Mouse (Mus musculus): ENCODE results near the gene Pbx1. TPM values are rescaled to one million over a fixed set of nuclear protein-coding genes. Genes with fewer than 3 reads are reported as not detected.

Gene Pbx1
- polyA plus RNA-seq, 1 experiment from 2014 or later: 23.2 TPM

DNA sequence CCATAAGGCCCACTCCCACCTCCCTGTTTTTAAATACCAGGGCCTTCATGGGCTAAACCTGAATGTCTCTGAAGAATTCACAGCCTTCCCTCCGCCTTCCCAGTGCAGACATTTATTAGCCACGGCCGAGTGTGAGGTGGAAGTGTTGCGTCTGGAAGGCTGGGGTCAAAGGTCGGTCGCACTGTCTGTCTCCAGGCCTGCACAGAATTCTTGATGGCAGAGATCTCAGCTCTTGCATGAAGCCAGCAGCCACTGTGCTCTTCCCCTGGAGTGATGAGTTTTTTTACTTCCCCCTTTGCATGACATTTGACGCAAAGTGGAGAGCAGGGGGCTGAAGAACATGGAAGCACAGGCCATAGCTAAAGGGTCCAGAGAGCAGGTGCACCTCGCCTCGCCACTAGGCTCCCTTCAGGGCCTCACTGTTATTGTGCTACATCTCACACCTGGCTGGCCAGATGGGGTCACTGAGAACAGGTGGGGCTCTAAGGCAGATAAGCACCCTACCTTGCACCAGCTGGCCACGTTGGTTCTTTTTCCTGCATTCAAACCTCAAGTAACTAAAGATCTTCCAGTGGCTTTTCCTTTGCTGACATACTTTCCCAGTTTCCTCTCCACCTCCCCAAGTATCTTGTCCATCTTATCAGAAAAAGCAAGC is 143.1 kb downstream of the Pbx1 start:
- H3K4me2 ChIP-seq (replicated peaks; ENCODE audit: low read depth): no peak overlapping the region
- DNase-seq (ENCODE audit: low spot score) (peak; percentile 64), ATAC-seq (ENCODE audit: low FRiP score, low TSS enrichment) (peak; percentile 70; the same call in 1 of the 2 replicates)
- H3K4me3 ChIP-seq (ENCODE audit: low read depth, low read length): no peak overlapping the region
- no peak overlapping the region for H3K9ac ChIP-seq (ENCODE audit: low read length)
- no peaks in the 10 kb centered on the region for H3K9me3 ChIP-seq (ENCODE audit: control insufficient read depth, low read length)
- 48% methylated on average over 10 of the region's 10 CpGs for WGBS
- TF ChIP-seq EP300 (optimal IDR thresholded peaks at IDR 0.05) (no peak), CTCF (IDR thresholded peaks at IDR 0.05; ENCODE audit: low read depth) (no peak)
- no peaks in the 10 kb centered on the region for H3K27me3 ChIP-seq (ENCODE audit: control insufficient read depth, insufficient read depth, low read length)
- H3K27ac ChIP-seq (replicated peaks): 0 out of 2 replicates have a peak overlapping the region, but pooled peaks have one; percentile 2
- no peaks in the 10 kb centered on the region for H3K36me3 ChIP-seq (ENCODE audit: control insufficient read depth, insufficient read depth, low read length)
- H3K4me1 ChIP-seq (replicated peaks; ENCODE audit: control insufficient read depth, insufficient read depth): peaks cover 3% of the 10 kb centered on the region; the same call in 1 of the 2 replicates

DNA sequence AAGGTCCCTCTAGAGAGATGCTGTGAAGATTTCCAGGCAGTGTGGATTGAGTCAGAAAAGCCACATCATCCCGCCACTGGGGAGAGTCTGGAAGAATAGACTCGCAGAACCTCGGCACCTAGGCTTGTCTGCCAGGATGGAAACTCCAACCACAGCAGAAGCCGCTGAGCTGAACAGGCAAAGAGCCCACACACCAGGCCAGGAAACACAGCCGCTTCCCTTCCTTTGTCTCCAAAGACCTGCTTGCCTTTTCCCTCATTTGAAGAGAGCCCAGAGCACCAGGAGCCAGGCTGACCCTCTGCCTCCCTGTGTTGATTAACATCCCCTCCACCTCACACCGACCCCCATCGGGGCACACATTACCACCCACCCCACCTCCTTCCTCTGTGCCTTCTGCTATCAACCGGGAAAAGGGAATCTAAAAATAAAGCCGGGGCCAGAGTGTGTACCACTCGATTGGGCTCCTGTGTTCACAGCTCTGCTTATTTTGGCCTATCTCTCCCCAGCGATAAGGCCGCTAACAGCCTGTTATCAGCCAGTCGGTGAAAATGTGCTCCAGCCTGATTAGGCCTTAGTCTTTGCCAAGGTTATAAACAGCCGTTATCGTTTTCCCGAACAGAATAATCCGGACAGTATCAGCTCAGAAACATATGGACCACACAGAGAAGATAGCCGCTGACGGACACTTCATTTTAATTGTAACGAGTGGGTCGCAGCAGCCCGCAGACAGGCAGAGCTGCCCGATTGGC is 144.1 kb downstream of the Pbx1 start:
- Histone ChIP-seq H3K9ac (ENCODE audit: low read length) (no peak overlapping the region), H3K9me3 (ENCODE audit: control insufficient read depth, low read length) (no peaks in the 10 kb centered on the region), H3K27me3 (ENCODE audit: control insufficient read depth, insufficient read depth, low read length) (no peaks in the 10 kb centered on the region), H3K27ac (replicated peaks) (peak overlapping the region; percentile 65), H3K4me1 (replicated peaks; ENCODE audit: control insufficient read depth, insufficient read depth) (peaks cover 3% of the 10 kb centered on the region; the same call in 1 of the 2 replicates), H3K36me3 (ENCODE audit: control insufficient read depth, insufficient read depth, low read length) (no peaks in the 10 kb centered on the region), H3K4me3 (ENCODE audit: low read depth, low read length) (no peak overlapping the region), H3K4me2 (replicated peaks; ENCODE audit: low read depth) (peak overlapping the region; percentile 20; the same call in 1 of the 2 replicates)
- ATAC-seq (ENCODE audit: low FRiP score, low TSS enrichment) (peak; percentile 63; the same call in 1 of the 2 replicates), DNase-seq (ENCODE audit: low spot score) (no peak)
- no peak for TF ChIP-seq CTCF (IDR thresholded peaks at IDR 0.05; ENCODE audit: low read depth)
- no peak for TF ChIP-seq EP300 (optimal IDR thresholded peaks at IDR 0.05)
- 31% methylated on average over 23 of the region's 23 CpGs for WGBS

DNA sequence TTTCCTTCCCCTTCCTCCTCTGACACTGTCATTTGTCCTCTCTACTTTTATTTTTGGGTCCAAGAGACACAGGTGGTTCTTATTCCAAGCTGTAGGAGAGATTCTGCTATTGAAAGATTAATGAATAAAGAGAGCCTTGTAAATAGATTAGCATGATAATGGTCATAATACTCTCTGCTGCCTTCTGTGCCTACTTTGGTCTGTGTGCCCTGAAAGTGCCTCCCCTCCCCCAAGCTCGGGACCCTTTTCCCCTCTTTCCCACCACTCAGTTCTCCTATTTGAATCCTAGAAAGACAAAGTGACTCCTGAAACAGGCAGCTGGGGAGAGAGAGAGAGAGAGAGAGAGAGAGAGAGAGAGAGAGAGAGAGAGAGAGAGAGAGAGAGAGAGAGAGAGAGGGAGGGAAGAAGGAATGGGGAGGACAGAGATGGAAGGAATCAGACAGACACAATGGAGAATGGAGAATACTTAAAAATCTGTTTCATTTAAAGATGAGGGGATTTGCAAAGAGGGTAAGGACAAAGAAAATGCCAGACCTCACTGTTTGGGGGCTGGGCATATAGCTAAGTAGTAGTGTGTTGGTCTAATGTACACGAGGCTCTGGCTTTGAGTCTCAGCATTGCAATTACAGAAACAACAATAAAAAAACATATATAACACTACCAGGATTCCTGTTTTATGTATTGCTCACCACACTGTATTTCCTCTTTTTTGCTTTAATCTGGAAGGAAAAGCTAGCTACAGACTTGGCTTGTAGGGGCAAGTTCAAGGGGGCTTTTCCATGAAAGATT is 145.0 kb downstream of the Pbx1 start:
- H3K4me2 ChIP-seq (replicated peaks; ENCODE audit: low read depth): no peak overlapping the region
- H3K27me3 ChIP-seq (ENCODE audit: control insufficient read depth, insufficient read depth, low read length): no peaks in the 10 kb centered on the region
- no peak overlapping the region for H3K9ac ChIP-seq (ENCODE audit: low read length)
- no peak for TF ChIP-seq CTCF (IDR thresholded peaks at IDR 0.05; ENCODE audit: low read depth)
- TF ChIP-seq EP300 (optimal IDR thresholded peaks at IDR 0.05): no peak
- peaks cover 3% of the 10 kb centered on the region; the same call in 1 of the 2 replicates for H3K4me1 ChIP-seq (replicated peaks; ENCODE audit: control insufficient read depth, insufficient read depth)
- no peak overlapping the region for H3K4me3 ChIP-seq (ENCODE audit: low read depth, low read length)
- no peaks in the 10 kb centered on the region for H3K36me3 ChIP-seq (ENCODE audit: control insufficient read depth, insufficient read depth, low read length)
- ATAC-seq (ENCODE audit: low FRiP score, low TSS enrichment) (no peak), DNase-seq (ENCODE audit: low spot score) (no peak)
- H3K9me3 ChIP-seq (ENCODE audit: control insufficient read depth, low read length): no peaks in the 10 kb centered on the region
- H3K27ac ChIP-seq (replicated peaks): no peak overlapping the region; the same call in 1 of the 2 replicates
- WGBS: 53% methylated on average over 2 of the region's 2 CpGs

DNA sequence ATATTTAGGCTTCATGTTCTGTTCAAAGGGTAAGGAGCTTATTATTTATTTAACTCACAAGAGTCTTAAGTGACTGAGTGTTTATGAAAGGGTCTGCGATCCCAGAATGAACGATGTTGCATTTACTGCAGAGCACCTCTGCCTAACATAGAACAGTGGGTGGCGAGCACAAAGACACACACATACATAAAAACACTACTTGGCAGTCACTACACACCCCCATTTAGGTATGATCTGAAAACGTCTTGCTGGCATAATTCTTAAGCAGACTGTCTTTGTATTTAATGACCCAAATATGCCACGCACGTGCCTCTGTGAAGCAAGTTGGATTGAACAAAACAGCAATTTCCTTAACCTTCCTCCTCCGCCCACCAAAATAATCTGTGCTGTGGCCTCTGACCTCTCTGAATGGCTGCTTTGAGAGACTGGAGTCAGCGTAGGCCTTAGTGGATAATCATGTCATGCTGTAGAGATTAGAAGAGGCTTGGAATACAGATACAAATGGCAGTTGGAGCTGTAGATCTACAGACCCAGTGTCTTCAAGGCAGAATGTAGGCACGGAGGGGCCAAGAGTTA is 147.4 kb downstream of the Pbx1 start:
- WGBS: 31% methylated on average over 9 of the region's 9 CpGs
- peak overlapping the region; percentile 18; the same call in 1 of the 2 replicates for H3K27ac ChIP-seq (replicated peaks)
- no peak for ATAC-seq (ENCODE audit: low FRiP score, low TSS enrichment)

DNA sequence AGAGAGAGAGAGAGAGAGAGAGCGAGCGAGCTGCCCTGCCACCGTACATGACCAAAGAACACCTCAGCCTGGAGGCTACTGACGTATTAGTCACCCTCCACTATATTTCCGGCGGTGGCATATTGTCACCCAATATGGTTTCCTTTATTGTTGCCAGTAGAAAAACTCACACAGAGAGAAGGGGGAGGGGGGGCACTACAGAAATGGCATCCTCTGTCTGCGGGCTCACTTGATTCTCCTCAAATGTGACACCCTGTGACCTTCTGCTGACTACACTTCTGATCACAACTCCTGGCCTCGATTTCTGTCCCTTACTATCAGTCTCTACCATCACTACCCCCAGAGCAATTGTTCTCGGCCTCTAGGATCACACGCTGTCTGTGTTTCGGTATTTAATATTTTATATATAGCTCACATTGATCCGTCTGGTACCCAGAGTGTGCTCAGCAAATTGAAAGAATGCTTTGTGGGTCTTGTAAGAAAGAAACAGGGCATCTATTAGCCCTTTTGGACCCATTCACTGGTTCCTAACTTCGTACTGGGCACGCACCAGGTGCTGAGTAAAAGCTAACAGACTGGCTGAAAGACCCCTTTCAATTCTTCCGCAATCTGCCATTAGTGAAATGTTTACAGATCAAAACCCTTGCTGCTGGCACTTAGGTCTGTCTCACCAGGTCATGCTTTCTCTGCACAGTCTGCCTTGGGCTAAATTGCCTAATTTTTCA is 148.1 kb downstream of the Pbx1 start:
- WGBS: 50% methylated on average over 15 of the region's 15 CpGs
- H3K9me3 ChIP-seq (ENCODE audit: control insufficient read depth, low read length): no peaks in the 10 kb centered on the region

More for the DNA sequence above, 147.4 kb downstream of the Pbx1 start:
- DNase-seq (ENCODE audit: low spot score): no peak
- H3K4me1 ChIP-seq (replicated peaks; ENCODE audit: control insufficient read depth, insufficient read depth): no peaks in the 10 kb centered on the region; the same call in 1 of the 2 replicates
- H3K4me3 ChIP-seq (ENCODE audit: low read depth, low read length): no peak overlapping the region
- no peak overlapping the region for H3K9ac ChIP-seq (ENCODE audit: low read length)
- no peaks in the 10 kb centered on the region for H3K27me3 ChIP-seq (ENCODE audit: control insufficient read depth, insufficient read depth, low read length)
- H3K9me3 ChIP-seq (ENCODE audit: control insufficient read depth, low read length): no peaks in the 10 kb centered on the region
- no peaks in the 10 kb centered on the region for H3K36me3 ChIP-seq (ENCODE audit: control insufficient read depth, insufficient read depth, low read length)
- no peak overlapping the region for H3K4me2 ChIP-seq (replicated peaks; ENCODE audit: low read depth)
- TF ChIP-seq EP300 (optimal IDR thresholded peaks at IDR 0.05) (no peak), CTCF (IDR thresholded peaks at IDR 0.05; ENCODE audit: low read depth) (no peak)

More for the DNA sequence above, 148.1 kb downstream of the Pbx1 start:
- Histone ChIP-seq H3K4me3 (ENCODE audit: low read depth, low read length) (no peak overlapping the region), H3K27me3 (ENCODE audit: control insufficient read depth, insufficient read depth, low read length) (no peaks in the 10 kb centered on the region), H3K36me3 (ENCODE audit: control insufficient read depth, insufficient read depth, low read length) (no peaks in the 10 kb centered on the region), H3K4me2 (replicated peaks; ENCODE audit: low read depth) (no peak overlapping the region), H3K27ac (replicated peaks) (no peak overlapping the region), H3K9ac (ENCODE audit: low read length) (no peak overlapping the region), H3K4me1 (replicated peaks; ENCODE audit: control insufficient read depth, insufficient read depth) (no peaks in the 10 kb centered on the region; the same call in 1 of the 2 replicates)
- no peak for TF ChIP-seq EP300 (optimal IDR thresholded peaks at IDR 0.05)
- ATAC-seq (ENCODE audit: low FRiP score, low TSS enrichment) (peak; percentile 42; the same call in 1 of the 2 replicates), DNase-seq (ENCODE audit: low spot score) (no peak)
